Mouse (Mus musculus) common myeloid progenitor, adult 5-6 weeks (primary cell): ENCODE results near the gene Mitd1. TPM values are rescaled to one million over a fixed set of nuclear protein-coding genes. Genes with fewer than 3 reads are reported as not detected.

ENCODE experiments used
- ATAC-seq: replicated peaks from 2 replicates; pipeline ENCODE4 v1.8.0; 2016; ENCODE audit warnings: low read depth, mild to moderate bottlenecking, moderate TSS enrichment, inconsistent platforms; ENCODE audit not compliant: poor library complexity, severe bottlenecking
- total RNA-seq: library from RNA; stranded (forward); fragments of 200-1000, 187-1606 nt; gene quantifications from 2 replicates; pipeline ENCODE4 v1.2.3, GENCODE M21; 2017

Gene Mitd1
- 22.7 and 36.1 TPM in 2 replicates for total RNA-seq

- peak; percentile 94 for ATAC-seq
Observed at GRCm38 (mm10) chr1:37890025-37890652, at the start of gene Mitd1, which contains the start of gene Mrpl30. TSS of gene Mitd1 (minus strand) at chr1:37890411. TSS of gene Mrpl30 (plus strand) at chr1:37890477.

- ATAC-seq, result no peak
Observed at GRCm38 (mm10) chr1:37931806-37932205, 41.6 kb upstream of the Mitd1 start.

GRCm38 (mm10) chr1:37925971-37926370, 35.8 kb upstream of the Mitd1 start:
- no peak for ATAC-seq

DNA sequence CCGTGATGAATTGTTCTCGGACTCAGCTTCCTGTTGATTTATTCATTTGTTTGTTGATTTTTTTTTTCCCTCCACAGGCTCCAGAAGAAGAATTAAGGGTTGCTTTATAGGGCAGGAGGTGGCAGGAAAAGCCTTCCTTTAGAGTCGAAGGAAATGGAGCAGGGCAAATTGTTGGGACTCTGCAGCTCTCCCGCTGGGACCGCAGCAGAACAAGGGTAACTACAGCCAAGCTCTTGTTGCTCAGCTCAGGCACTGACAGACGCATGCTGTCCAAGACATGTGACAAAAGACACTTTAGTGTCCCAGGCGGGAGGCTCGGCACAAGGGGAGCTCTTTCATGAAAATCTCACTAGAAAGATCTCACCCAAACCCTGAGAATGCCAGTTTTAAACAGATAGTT, 32.3 kb upstream of the Mitd1 start:
- no peak for ATAC-seq

GRCm38 (mm10) chr1:37918096-37918495, 27.9 kb upstream of the Mitd1 start:
- no peak for ATAC-seq

GRCm38 (mm10) chr1:37917666-37918065, 27.5 kb upstream of the Mitd1 start:
- ATAC-seq, result no peak

DNA sequence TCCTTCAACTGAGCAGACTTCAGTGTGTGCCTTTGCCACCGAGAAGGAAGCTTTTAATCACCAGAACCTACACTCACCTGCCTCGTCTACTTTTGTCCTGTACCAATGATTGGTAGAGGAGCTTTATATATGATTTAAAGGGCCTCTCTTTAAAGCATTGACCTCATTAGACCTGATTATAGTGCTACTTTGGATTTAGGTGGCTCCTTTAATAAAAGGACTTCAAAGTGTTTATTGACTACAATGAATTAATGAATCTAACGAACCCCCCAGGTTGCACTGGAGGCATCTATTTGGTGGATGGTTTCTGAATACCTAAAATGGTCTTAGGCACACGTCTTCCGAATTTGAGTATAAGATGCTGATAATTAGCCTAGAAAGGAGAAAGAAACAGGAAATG, 26.2 kb upstream of the Mitd1 start, which contains the start of gene Lyg2:
Gene Lyg2, minus strand, starts transcription at position 101 of the 400 bp plus-strand sequence.
- no peak for ATAC-seq

- no peak for ATAC-seq
Observed at GRCm38 (mm10) chr1:37912751-37913150, 22.5 kb upstream of the Mitd1 start.

DNA sequence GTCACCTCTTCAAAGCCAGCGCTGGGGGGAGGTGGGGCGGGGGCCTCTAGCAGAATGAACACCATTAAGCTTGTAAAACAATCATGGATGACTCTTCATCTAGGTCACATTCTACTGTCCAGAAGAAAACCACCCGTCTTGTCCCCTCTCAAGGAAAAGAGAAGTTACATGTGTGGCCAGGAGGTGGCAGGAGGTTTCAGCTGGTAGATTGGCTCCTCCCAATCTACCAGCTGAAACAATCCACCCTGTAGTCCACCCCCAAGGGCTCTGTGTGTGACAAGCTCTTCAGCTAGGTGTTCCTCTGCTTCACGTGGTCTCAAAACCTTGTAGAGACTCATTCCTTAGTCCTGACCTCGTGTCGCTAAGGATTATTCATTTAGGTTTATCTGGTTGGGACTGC, 13.0 kb upstream of the Mitd1 start:
- peak; percentile 88 for ATAC-seq

DNA sequence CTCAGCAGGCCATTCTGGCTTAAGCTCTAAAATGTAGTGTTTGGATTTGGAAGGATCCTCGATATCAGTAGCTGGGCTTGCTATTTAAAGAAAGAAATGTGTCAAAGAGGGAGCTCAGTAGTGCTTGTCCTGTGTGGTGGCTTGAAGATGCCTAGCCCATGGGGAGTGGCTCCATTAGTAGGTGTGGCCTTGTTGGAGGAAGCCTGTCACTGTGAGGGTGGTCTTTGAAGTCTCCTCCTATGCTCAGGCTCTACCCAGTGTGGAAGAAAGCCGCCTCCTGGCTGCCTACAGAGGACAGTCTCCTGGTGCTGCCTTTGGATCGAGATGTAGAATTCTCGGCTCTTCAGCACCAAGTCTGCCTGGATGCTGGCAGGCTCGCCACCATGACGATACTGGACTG, 10.1 kb upstream of the Mitd1 start:
- ATAC-seq, result no peak

GRCm38 (mm10) chr1:37899816-37900215, 9.6 kb upstream of the Mitd1 start:
- no peak for ATAC-seq

DNA sequence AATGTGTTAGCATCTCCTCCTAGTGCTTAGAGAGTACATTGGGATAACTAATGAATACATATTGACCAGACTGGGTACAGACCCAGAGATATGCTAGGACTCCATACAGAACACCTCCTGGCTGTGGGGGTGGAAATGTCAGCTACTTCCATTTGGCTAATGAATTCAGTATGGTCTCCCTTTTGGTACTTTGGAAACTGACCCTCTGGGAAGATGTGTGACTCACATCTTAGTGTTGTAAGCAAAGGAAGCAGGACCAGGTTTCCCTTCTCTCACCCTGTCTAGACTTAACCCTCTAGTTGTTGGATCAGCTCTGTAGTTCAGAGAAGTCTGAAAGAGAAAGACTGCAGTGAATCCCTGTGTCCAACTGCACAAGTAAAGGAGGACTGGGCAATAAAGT, 4.4 kb upstream of the Mitd1 start:
- ATAC-seq, result no peak

GRCm38 (mm10) chr1:37891400-37891799, 1.2 kb upstream of the Mitd1 start:
- ATAC-seq, result no peak; the same call in 1 of the 2 replicates

GRCm38 (mm10) chr1:37889206-37889605, 1.0 kb downstream of the Mitd1 start:
- no peak for ATAC-seq

DNA sequence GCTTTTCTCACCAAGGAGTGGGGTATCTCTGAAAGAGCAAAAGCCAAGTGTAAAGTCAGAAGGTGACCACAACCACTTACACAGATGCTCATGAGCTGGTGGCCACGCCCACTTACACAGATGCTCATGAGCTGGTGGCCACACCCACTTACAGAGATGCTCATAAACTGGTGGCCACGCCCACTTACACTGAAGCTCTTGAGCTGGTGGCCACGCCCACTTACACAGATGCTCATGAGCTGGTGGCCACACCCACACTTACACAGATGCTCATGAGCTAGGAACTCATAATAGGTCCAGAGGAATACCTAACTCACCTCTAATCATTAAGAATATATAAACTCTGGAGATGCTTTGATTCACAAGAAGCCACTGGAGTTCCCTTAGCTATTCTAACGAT, 5.8 kb downstream of the Mitd1 start:
- ATAC-seq, result peak; percentile 56; the same call in 1 of the 2 replicates

- ATAC-seq, result no peak
Observed at GRCm38 (mm10) chr1:37883411-37883810, 6.8 kb downstream of the Mitd1 start.

- ATAC-seq, result no peak
Observed at GRCm38 (mm10) chr1:37877736-37878460, 12.3 kb downstream of the Mitd1 start.

DNA sequence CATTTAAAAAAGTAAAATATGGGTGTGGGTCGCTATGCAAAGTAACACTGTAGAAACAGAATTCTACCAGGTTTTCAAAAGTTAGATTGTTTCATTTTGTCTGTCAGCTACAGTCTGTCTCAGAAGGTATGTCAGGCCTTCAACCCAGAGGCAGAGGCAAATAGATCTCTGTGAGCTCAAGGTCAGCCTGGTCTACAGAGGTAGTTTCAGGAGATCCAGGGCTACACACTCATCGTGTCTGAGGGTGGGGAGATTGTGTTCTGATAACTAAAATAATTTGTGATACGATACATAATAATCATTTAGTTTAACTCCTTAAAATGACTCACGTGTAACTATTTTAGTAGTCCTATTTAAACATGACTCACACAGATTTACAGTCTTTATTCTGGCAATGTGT, 17.1 kb downstream of the Mitd1 start:
- no peak for ATAC-seq

DNA sequence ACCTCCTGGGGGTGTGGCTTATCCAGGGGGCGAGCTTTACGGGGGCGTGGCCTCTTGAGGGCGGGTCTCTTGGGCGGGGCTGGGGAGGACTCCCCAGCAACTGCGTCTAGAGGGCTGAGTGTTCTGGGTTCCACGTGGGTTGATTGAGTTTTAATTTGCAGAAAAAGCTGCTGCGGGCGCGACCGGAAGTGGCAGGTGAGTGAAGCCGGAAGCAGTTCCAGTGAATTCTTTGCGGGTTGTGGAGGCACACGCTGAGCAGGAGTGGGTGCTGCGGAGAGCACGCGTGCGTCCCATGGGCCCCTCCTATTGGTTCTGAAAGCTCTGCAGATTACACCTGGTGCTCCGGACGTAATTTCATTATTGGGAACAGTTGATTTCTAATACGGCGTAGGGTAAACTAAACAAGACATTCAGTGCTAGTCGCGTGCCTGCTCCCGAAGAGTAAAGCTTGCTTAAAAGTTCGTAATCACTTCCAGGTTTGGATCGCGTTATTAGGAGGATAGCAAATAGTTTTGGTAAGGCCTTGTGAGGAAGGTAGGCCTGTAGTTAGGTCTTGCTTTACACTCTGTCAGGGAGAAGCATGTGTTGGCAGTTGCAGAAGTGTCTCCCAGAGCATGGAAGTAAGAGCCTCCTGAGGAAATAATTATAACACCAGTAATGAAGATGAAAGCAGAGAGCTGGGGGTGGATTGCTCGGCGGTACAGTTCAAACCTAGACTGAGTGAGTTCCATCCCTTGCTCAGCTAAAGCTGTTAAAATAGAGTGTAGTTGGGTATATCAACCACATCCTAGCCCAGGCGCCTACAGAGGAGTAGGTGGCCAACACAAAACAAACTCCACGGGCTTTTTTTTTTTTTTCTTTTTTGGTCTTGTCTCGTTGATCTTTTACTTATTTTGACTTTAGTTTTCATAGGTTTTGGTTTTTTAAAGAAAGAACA, 17.8 kb downstream of the Mitd1 start:
- ATAC-seq, result peak; percentile 84

DNA sequence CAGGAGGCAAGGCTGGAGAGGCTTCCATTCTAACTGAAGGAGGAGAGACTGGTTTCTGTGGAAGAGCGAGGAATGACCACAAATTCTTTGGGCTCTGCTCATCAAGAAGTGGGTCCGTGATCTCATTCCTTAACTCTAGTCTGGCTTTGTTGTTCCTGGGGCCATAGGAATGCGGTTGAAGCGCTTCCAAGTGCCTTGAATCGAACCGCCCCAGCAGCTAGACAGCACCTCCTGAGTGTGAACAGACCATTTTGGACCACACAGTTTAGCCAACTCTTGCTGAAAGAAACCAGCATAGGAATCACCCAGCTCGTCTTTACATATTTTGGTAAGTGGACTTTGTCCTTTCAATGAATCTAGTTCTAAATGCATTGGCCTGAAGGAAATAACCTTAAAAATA, 18.5 kb downstream of the Mitd1 start, which contains the start of gene Lipt1:
Gene Lipt1, plus strand, starts transcription at position 35 of the 400 bp plus-strand sequence.
- ATAC-seq, result peak; percentile 9; the same call in 1 of the 2 replicates
